Mouse (Mus musculus) common myeloid progenitor, adult 5-6 weeks (primary cell): ENCODE results near the gene Cldn5. TPM values are rescaled to one million over a fixed set of nuclear protein-coding genes. Genes with fewer than 3 reads are reported as not detected.

Experiments
- total RNA-seq: library from RNA; stranded (forward); fragments of 200-1000, 187-1606 nt; gene quantifications from 2 replicates; pipeline ENCODE4 v1.2.3, GENCODE M21; 2017

The Cldn5 gene
- total RNA-seq, 1 experiment from 2014 or later: not detected

Other genes starting within 250 kb of the Cldn5 start
- gene Tbx1, start 186.2 kb upstream of the Cldn5 start, total RNA-seq: not detected in 2 replicates
- gene Gp1bb, start 154.4 kb upstream of the Cldn5 start, total RNA-seq: 7.3 and 12.1 TPM in 2 replicates
- 1.8 TPM in 1 of 2 replicates, not detected in the other for gene Gm49601, start 150.4 kb upstream of the Cldn5 start, total RNA-seq
- 0.37 TPM in 1 of 2 replicates, not detected in the other for gene Sept5, start 146.9 kb upstream of the Cldn5 start, total RNA-seq
- 48.2 and 70.9 TPM in 2 replicates for gene Ufd1, start 34.9 kb downstream of the Cldn5 start, total RNA-seq
- 63.1 and 65.1 TPM in 2 replicates for gene Cdc45, start 35.1 kb downstream of the Cldn5 start, total RNA-seq
- gene 2510002D24Rik, start 59.7 kb downstream of the Cldn5 start, total RNA-seq: 26.1 and 34.9 TPM in 2 replicates
- gene Gm28539, start 59.7 kb downstream of the Cldn5 start, total RNA-seq: not detected in 2 replicates
- gene Mrpl40, start 100.0 kb downstream of the Cldn5 start, total RNA-seq: 105 and 109 TPM in 2 replicates
- 95.4 and 106 TPM in 2 replicates for gene Hira, start 100.2 kb downstream of the Cldn5 start, total RNA-seq